Mouse (Mus musculus) left cerebral cortex, adult 2 months (tissue): ENCODE data around the gene Prom1. TPM values are rescaled to one million over a fixed set of nuclear protein-coding genes. Genes with fewer than 3 reads are reported as not detected.
A peak's percentile ranks its signal among the peaks of the same experiment; 100 is the strongest.

Source experiments
- DNase-seq, 2 experiments: peaks; one replicate each; pipeline ENCODE4 v3.0.0; 2021 to 2022; ENCODE audit warnings: low spot score in 2 of 2, mixed read lengths in 1 of 2; ENCODE audit errors: extremely low spot score in 1 of 2
- H3K27ac ChIP-seq: fragments of 200-600 bp; 2 replicates; pipeline ENCODE4 v1.8.1; 2022
- H3K4me3 ChIP-seq: fragments of 200-600 bp; 2 replicates; pipeline ENCODE4 v1.8.1; 2022
- CTCF ChIP-seq: fragments of 200-600 bp; IDR thresholded peaks from 2 replicates; pipeline ENCODE4 v1.8.1; 2022; ENCODE audit warnings: antibody characterized with exemption, mild to moderate bottlenecking, moderate library complexity
- intact Hi-C: fragments of 180-260 bp; cut with DNase I; formaldehyde crosslinking; loops from one replicate; pipeline ENCODE4 v1.15.1; 2025
- total RNA-seq, 2 experiments: library from RNA; stranded (reverse); gene quantifications; 2 replicates each; pipeline ENCODE4 v1.2.3; 2021

Prom1 gene
- total RNA-seq, 2 experiments from 2014 or later, result 12.3 to 17.7 TPM

DNA sequence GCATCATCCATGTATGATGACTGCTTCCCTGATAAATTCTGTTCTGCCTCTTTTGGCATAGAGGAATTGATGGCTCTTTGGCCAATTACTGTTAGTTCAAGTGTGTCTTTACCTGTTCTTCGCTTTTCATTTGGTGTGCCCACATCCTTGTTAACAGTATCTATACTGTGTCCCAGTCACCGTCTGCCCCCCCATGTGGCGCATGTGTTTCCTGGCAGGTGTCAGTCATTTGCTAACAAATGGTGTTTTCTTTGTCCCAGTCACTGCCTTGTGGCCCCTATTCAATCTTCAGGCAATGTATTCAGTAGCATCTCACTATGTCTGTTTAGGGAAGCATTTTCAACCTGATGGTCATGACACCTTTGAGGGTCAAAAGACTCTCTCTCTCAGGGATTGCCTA lies 140.8 kb downstream of the Prom1 start:
- H3K4me3 ChIP-seq, result no peak overlapping the region
- intact Hi-C loops, result no loop called here
- DNase-seq, result no peak
- no peak overlapping the region for H3K27ac ChIP-seq
- TF ChIP-seq CTCF, result no peak

DNA sequence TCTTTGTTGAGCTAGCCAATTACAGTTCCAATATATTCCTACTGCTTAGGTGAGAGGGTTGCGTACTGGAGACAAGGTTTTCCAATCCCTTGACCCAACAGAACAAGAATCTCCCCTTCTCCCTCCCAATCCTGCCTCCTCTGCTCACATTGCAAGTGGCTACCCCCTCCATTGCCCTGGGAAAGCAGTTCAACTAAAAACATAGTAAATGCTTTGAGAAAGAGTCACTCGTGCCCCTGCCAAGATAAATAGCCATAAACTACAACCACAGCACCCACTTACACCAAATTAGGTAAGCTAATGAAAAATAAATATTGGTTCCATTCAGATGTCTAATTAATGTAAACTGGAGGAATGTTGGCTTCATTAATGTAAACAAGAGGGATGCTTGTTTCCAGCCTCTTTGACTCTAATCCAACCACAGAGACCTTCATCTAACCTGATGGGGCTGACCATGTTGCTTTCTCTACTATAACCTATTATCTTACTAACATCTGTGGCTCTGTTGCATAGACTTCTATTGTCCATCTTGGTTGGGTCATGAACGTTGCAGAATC lies 141.9 kb downstream of the Prom1 start:
- intact Hi-C loops, result no loop called here
- TF ChIP-seq CTCF, result no peak
- Histone ChIP-seq H3K27ac (no peak overlapping the region), H3K4me3 (no peak overlapping the region)
- DNase-seq, result no peak

DNA sequence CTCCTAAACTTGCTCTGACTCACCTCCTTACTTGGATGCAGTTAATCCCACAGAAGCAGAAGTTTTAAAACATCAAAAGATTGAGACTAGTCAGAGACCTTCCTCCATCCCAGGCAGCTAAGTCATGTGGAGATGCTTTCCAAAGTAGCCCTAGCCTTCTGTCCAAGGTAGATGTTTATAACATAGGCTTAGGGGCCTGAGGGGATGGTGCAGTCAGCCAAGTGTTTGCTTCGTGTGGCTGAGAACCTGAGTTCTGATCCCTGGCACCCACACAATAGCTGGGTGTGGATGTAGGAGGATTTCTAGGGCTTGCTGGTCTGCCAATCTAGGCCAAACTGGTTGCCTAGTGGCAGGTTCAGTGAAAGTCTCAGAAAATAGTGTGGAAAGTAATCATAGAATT lies 148.6 kb downstream of the Prom1 start:
- intact Hi-C loops, result no loop called here
- no peak for TF ChIP-seq CTCF

DNA sequence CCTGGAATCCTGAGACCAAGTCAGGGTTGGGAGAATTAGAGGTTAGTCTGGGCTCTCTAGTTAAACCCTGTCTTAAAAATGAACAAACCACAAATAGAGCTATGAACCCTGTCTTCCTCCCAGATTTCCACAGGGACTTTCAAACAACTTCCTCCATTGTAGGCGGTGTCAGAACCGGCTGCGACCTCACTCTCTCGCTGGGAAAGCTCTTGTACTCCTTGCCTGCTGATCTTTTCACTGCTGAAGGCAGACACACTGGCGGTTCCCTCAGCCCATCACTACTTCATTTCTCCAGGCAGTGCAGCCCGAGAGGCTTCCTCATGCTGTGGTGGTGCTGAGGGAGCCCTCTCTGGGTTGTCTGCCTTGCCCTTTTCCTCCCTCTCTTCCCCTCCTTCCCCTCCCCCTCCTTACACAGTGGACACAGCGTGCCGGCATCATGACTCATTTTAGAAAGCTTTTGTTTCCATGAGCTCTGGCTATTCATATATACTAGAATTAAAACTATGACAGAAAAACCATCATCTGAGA lies 153.0 kb downstream of the Prom1 start:
- H3K27ac ChIP-seq, result no peak overlapping the region
- intact Hi-C loops, result no loop called here
- no peak overlapping the region for H3K4me3 ChIP-seq
- DNase-seq, result peak; percentile 8 to 12
- no peak for TF ChIP-seq CTCF

More for the DNA sequence above, 148.6 kb downstream of the Prom1 start:
- Histone ChIP-seq H3K4me3 (no peak overlapping the region), H3K27ac (no peak overlapping the region)
- DNase-seq, result no peak

DNA sequence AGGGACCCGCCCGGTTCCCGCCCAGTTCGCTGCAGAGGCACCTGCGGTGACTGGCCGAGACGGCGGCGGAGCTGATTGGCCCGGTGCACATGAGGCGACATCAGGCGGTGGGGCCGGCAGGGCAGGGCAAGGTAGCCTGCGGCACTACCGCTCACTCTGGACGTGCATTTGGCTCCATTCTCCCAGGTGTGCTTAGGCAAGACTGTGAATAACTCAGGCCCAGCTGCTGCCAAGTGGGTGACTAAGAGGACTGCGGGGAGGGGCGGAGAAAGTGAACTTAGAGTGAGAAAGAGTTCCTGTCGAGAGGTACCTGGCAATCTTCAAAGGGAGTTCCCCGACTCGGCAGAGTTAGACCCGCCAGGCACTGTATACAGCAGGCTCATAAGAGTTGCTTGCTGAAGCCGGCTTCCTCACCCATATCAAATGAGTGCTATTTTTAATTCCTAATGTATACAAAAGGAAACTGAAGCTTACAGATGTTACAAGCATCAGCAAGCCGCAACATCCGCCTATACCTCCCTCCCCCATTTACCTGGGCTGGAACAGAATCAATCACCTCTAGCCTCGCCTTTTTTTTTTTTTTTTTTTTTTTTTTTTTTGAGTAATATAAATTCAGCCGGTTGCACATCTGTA lies 153.6 kb downstream of the Prom1 start:
- intact Hi-C loops, result no loop called here
- peak; percentile 19 to 38 for DNase-seq
- no peak for TF ChIP-seq CTCF
- H3K4me3 ChIP-seq, result peak overlapping the region; percentile 44
- H3K27ac ChIP-seq, result no peak overlapping the region

DNA sequence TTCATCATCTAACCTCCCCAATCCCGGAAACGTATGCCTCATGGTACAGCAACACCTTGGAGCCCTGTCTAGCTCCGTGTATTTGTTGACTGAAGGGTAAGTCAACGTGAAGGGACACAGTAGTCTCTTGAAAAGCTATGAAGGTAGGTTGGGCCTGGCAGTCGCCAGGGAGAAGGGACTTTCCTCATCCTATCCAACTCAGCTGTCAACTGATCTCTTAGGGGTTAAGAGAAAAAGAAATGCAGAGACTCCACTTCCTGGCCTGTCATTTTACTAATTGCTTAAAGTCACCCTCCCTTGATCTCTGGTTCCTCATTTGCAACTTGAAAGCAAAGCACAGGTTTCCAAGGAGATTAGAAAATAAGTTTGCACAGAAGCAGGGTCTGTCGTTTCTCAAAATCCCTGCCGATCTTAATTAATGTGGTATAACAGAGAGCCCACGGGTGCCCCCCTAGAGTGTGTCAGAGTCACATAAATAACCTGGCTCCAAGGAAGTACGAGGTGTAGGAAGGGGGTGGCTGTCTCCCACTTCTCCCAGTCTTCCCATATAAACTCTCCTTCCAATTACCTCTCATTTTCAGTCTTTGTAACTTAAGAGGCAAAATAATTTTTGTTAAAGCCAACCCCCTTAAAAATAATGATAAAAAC lies 154.4 kb downstream of the Prom1 start:
- intact Hi-C loops, result no loop called here
- no peak for DNase-seq
- no peak for TF ChIP-seq CTCF
- H3K4me3 ChIP-seq, result peak overlapping the region; percentile 44; the same call in 1 of the 2 replicates
- no peak overlapping the region for H3K27ac ChIP-seq

Other genes starting within 250 kb of the Prom1 start
- gene Cd38, start 233.5 kb downstream of the Prom1 start, total RNA-seq, result 1 to 10 TPM; 1.2 to 2.2 TPM
- gene Gm7879, start 188.9 kb downstream of the Prom1 start, total RNA-seq, result 10 to 100 TPM in 1 of 2 experiments, 1 to 10 TPM in 1; 9.8 to 11.0 TPM
- gene Fgfbp1, start 120.3 kb downstream of the Prom1 start, total RNA-seq, result 1 to 10 TPM; 2.4 to 4.8 TPM
- 10 to 100 TPM; 51.6 to 53.9 TPM for gene Tapt1, start 124.6 kb upstream of the Prom1 start, total RNA-seq